Mouse (Mus musculus) lung, postnatal 0 days (tissue): ENCODE results near the gene Sac3d1. TPM values are rescaled to one million over a fixed set of nuclear protein-coding genes. Genes with fewer than 3 reads are reported as not detected.

Source experiments
- ATAC-seq: fragments of 200-750 bp; cut with Nextera tagmentation; 2 replicates; pipeline ENCODE4 v1.8.0; 2017; ENCODE audit warnings: moderate library complexity
- DNase-seq: peaks from one replicate; pipeline ENCODE4 v3.0.0-alpha.2; 2016; ENCODE audit warnings: low spot score
- H3K27ac ChIP-seq: fragments of 300-500 bp; sonication (generic); 2 replicates; pipeline ENCODE4 v1.5.1; 2014; ENCODE audit warnings: antibody characterized with exemption, mild to moderate bottlenecking, low read length, mixed read lengths
- H3K27me3 ChIP-seq: fragments of 300-500 bp; sonication (generic); replicated peaks from 2 replicates; pipeline ENCODE4 v1.6.1; 2014; ENCODE audit warnings: low read length, mixed read lengths; ENCODE audit not compliant: insufficient read depth
- H3K36me3 ChIP-seq: fragments of 300-500 bp; sonication (generic); 2 replicates; pipeline ENCODE4 v1.6.1; 2014; ENCODE audit warnings: low read length, mixed read lengths; ENCODE audit not compliant: insufficient read depth
- H3K4me1 ChIP-seq: fragments of 300-500 bp; sonication (generic); 2 replicates; pipeline ENCODE4 v1.6.1; 2014; ENCODE audit warnings: antibody characterized with exemption, low read depth, low read length, mixed read lengths; ENCODE audit not compliant: insufficient read depth
- H3K4me2 ChIP-seq: fragments of 300-500 bp; sonication (generic); replicated peaks from 2 replicates; pipeline ENCODE4 v1.6.1; 2014; ENCODE audit warnings: low read depth, mild to moderate bottlenecking, low read length, moderate library complexity, mixed read lengths
- H3K4me3 ChIP-seq: fragments of 300-500 bp; sonication (generic); 2 replicates; pipeline ENCODE4 v1.5.1; 2014; ENCODE audit warnings: low read depth, low read length
- H3K9ac ChIP-seq: fragments of 300-500 bp; sonication (generic); replicated peaks from 2 replicates; pipeline ENCODE4 v1.6.1; 2014; ENCODE audit warnings: low read depth, mild to moderate bottlenecking
- H3K9me3 ChIP-seq: fragments of 300-500 bp; sonication (generic); 2 replicates; pipeline ENCODE4 v1.6.1; 2016; ENCODE audit warnings: low read length, mixed read lengths
- CTCF ChIP-seq: IDR thresholded peaks from 2 replicates; pipeline ENCODE4 v1.5.1; 2016; ENCODE audit warnings: antibody characterized with exemption, mild to moderate bottlenecking
- EP300 ChIP-seq: IDR thresholded peaks from 2 replicates; pipeline ENCODE4 v1.6.1; 2016; ENCODE audit warnings: antibody characterized with exemption, mild to moderate bottlenecking, control low read depth
- WGBS: fragments of 180-500 bp; shearing (Covaris S2); extraction: QIAGEN DNeasy Blood & Tissue Kit; methylation state at CpG from one replicate; pipeline ENCODE4 v1.1.7; 2014; 5-methylcytosine and 5-hydroxymethylcytosine counted together
- polyA plus RNA-seq: library from polyadenylated mRNA; unstranded; fragments of >200 nt; fragmentation: Nextera tagmentation; extraction: Ambion mirVana; gene quantifications from 2 replicates; pipeline ENCODE4 v1.2.1, GENCODE M21; 2015

Sac3d1 gene
- polyA plus RNA-seq, 1 experiment from 2014 or later = 24.5 TPM

GRCm38 (mm10) chr19:6123330-6123729 is 4.9 kb upstream of the Sac3d1 start:
- Histone ChIP-seq H3K9ac (no peak overlapping the region), H3K9me3 (no peaks in the 10 kb centered on the region), H3K36me3 (no peaks in the 10 kb centered on the region), H3K27me3 (no peaks in the 10 kb centered on the region), H3K4me3 (no peak overlapping the region), H3K4me2 (no peak overlapping the region), H3K27ac (no peak overlapping the region), H3K4me1 (no peaks in the 10 kb centered on the region)
- DNase-seq (no peak), ATAC-seq (no peak)
- TF ChIP-seq CTCF (no peak), EP300 (no peak)
- WGBS = 70% methylated on average over 8 of the region's 8 CpGs

DNA sequence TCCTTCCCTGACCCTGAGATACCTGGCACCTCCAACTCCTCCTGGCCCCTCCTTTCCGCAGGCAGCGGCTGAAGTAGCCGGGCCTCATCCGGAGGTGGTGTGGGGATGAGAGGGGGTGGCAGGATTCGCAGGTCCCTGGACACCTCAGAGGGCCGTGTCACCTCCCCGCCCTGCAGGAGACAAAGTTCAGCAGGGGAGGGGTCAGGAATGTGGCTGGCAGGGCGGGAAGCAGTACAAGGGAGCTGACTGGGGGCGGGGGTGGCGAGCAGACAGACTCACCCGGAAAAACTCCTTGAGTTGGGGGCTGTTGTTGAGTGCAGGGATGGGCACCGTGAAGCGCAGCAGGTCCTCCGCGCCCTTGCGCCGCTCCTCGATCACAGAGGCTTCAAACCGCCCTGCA is 3.3 kb upstream of the Sac3d1 start:
- no peak overlapping the region for H3K9ac ChIP-seq
- TF ChIP-seq CTCF (no peak), EP300 (no peak)
- 32% methylated on average over 19 of the region's 19 CpGs for WGBS

GRCm38 (mm10) chr19:6118677-6119185 is 281 bp upstream of the Sac3d1 start:
- peak overlapping the region; percentile 92 for H3K27ac ChIP-seq
- H3K4me1 ChIP-seq = no peaks in the 10 kb centered on the region
- no peaks in the 10 kb centered on the region for H3K9me3 ChIP-seq
- DNase-seq (no peak), ATAC-seq (peak; percentile 23; the same call in 1 of the 2 replicates)
- TF ChIP-seq CTCF (no peak), EP300 (0 out of 2 replicates have a peak, but pooled peaks have one; percentile 24)
- peak overlapping the region; percentile 98 for H3K4me2 ChIP-seq
- WGBS = 1% methylated on average over 8 of the region's 8 CpGs
- H3K36me3 ChIP-seq = no peaks in the 10 kb centered on the region
- H3K27me3 ChIP-seq = no peaks in the 10 kb centered on the region
- no peak overlapping the region for H3K9ac ChIP-seq
- peak overlapping the region; percentile 75 for H3K4me3 ChIP-seq

More for the DNA sequence above, 3.3 kb upstream of the Sac3d1 start:
- Histone ChIP-seq H3K27ac (no peak overlapping the region), H3K9me3 (no peaks in the 10 kb centered on the region), H3K36me3 (no peaks in the 10 kb centered on the region), H3K4me3 (no peak overlapping the region), H3K27me3 (no peaks in the 10 kb centered on the region), H3K4me2 (no peak overlapping the region), H3K4me1 (no peaks in the 10 kb centered on the region)
- ATAC-seq = no peak
- DNase-seq = no peak

DNA sequence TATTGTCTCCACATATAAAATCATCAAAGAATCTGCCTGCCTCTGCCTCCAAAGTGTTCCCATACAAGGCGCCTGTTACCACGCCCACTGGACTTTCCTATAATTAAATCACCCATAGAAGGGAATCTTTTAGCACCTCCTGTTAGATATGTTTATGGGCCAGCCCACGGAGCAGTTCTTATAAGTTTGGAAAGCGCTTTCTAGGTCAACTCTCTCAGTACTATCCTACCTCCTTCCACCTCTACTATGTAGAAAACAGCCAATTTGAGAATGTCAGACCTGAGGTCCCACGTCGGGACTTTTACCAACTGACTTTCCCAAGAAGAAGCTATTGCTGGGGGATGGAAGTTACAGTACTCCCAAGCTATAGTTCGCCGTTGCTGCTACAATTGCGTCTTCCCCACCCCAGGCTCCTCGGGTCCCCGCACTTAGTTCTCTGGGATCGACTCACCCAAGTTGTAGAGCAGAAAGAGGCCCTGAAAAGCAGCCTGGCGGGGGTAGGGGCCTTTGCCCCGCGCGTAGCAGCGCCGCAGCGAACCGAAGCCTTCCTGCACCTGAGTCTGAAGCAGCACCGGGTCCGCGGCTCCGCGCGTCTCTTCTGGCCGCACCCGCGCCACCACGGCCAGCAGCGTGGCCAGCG is 984 bp downstream of the Sac3d1 start:
- peak overlapping the region; percentile 75 for H3K4me3 ChIP-seq
- H3K4me1 ChIP-seq = no peaks in the 10 kb centered on the region
- TF ChIP-seq CTCF (no peak), EP300 (no peak)
- no peaks in the 10 kb centered on the region for H3K36me3 ChIP-seq
- no peaks in the 10 kb centered on the region for H3K9me3 ChIP-seq
- WGBS = 4% methylated on average over 32 of the region's 32 CpGs
- ATAC-seq (no peak), DNase-seq (no peak)
- H3K27me3 ChIP-seq = no peaks in the 10 kb centered on the region
- peak overlapping the region; percentile 98 for H3K4me2 ChIP-seq
- peak overlapping the region; percentile 58 for H3K9ac ChIP-seq
- H3K27ac ChIP-seq = peak overlapping the region; percentile 92

DNA sequence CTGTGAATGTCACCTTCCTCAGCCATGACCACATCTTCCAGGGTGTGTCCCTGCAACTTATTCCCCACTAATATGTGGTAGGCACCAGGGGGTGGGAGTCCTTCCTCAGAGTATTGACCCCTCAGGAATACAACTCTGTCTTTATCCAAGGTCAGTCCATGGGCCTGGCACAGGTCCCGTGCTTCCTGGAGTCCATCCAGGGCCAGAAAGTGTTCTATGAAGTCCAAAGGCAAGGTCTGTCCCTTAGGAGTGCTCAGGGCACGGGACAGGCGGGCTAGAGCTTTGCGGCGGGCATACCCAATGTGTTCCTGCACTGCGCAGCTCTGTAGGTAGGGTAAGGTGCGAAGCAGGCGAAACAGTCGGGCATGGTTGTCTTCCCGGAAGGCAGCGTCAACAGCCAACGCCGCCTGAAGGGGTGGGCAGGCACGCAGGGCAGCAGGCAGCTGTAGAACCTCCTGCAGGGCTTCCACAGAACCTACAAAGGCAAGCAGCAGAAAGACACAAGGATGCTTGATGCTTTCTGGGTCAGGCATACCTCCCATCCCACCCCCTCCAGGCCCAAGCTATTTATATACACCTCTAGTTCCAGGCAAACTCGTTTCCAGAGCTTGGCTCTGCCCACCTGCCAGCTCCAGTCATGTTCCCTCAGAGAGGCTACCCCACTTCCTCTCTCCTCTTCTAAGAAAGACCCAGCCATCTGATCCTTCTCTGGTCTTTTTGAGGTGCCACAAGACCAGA is 2.2 kb downstream of the Sac3d1 start:
- H3K9ac ChIP-seq = no peak overlapping the region
- H3K4me3 ChIP-seq = no peak overlapping the region
- no peak overlapping the region for H3K4me2 ChIP-seq
- DNase-seq (no peak), ATAC-seq (no peak)
- TF ChIP-seq CTCF (no peak), EP300 (no peak)
- H3K4me1 ChIP-seq = no peaks in the 10 kb centered on the region
- H3K9me3 ChIP-seq = no peaks in the 10 kb centered on the region
- WGBS = 84% methylated on average over 15 of the region's 15 CpGs
- no peak overlapping the region for H3K27ac ChIP-seq
- H3K27me3 ChIP-seq = no peaks in the 10 kb centered on the region
- H3K36me3 ChIP-seq = no peaks in the 10 kb centered on the region

DNA sequence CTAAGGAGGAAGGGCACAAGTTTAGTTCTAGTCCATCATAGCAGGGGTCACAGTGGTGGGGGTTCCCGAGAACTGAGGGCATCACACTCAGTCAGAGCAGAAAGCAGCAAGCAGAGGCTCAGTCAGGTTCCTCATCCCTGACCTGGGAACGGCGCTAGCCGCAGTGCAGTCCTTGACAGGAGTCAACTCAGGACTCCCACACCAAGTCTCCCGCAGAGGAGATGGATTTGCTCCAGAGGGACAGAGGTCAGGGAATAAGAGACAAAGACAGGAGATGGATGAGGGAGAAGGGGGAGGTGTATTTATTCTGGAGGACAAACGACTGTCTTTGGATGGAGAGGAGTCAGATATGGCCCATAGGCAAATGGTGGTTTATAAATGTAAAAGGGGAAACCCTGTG is 5.3 kb downstream of the Sac3d1 start:
- H3K4me1 ChIP-seq = no peaks in the 10 kb centered on the region
- TF ChIP-seq CTCF (no peak), EP300 (no peak)
- H3K9ac ChIP-seq = no peak overlapping the region
- no peaks in the 10 kb centered on the region for H3K9me3 ChIP-seq
- DNase-seq (no peak), ATAC-seq (no peak)
- no peak overlapping the region for H3K27ac ChIP-seq
- no peaks in the 10 kb centered on the region for H3K27me3 ChIP-seq
- no peak overlapping the region for H3K4me2 ChIP-seq
- H3K36me3 ChIP-seq = no peaks in the 10 kb centered on the region
- H3K4me3 ChIP-seq = no peak overlapping the region
- 30% methylated on average over 6 of the region's 6 CpGs for whole genome bisulfite sequencing
